Mouse (Mus musculus): ENCODE results near the gene Oxld1.

DNA sequence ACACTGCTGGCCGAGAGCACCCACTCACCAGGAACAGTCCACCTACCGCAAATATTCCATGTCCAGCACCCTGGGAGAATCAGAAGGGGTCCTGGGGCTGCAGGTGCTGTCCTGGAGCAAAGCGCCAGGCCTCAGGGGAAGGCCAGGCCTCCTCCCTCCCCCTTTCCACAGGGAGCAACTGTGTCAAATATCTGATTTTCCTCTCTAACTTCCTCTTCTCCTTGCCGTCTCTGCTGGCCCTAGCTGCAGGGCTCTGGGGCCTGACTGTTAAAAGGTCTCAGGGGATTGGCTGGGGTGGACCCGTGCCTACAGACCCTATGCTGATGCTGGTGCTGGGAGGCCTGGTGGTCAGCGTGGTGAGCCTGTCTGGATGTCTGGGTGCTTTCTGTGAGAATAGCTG is 13.8 kb downstream of the Oxld1 start:
- TF ChIP-seq CTCF (IDR thresholded peaks at IDR 0.05; ENCODE audit: low read depth, low read length) (no peak), EP300 (IDR thresholded peaks at IDR 0.05; ENCODE audit: insufficient read depth, low read depth, low read length) (no peak)

Data from ES-Bruce4 (cell line).